Mouse (Mus musculus): ENCODE results near the gene Crhr2. TPM values are rescaled to one million over a fixed set of nuclear protein-coding genes. Genes with fewer than 3 reads are reported as not detected.

Gene Crhr2
- polyA plus RNA-seq, 1 experiment, result not detected

GRCm38 (mm10) chr6:55093431-55094146, 39.2 kb downstream of the Crhr2 start:
- Histone ChIP-seq H3K4me2 (ENCODE audit: low read depth) (no peak overlapping the region), H3K27me3 (ENCODE audit: control insufficient read depth, insufficient read depth, insufficient read length) (peaks cover 39% of the 10 kb centered on the region), H3ac (ENCODE audit: control insufficient read depth, insufficient read length) (no peak overlapping the region), H3K36me3 (ENCODE audit: control insufficient read depth, insufficient read depth) (no peaks in the 10 kb centered on the region), H3K79me2 (ENCODE audit: control insufficient read depth, insufficient read depth) (no peaks in the 10 kb centered on the region), H3K4me3 (no peak overlapping the region)
- TF ChIP-seq E2F4 (IDR thresholded peaks at IDR 0.05; ENCODE audit: insufficient read depth), result no peak
- TF ChIP-seq MAX (IDR thresholded peaks at IDR 0.05; ENCODE audit: low read depth), result no peak
- TF ChIP-seq MYOD1 (IDR thresholded peaks at IDR 0.05; ENCODE audit: control insufficient read depth in 1 of 3, insufficient read length in 2 of 3, low read depth in 2 of 3), result no peak
- no peak for TF ChIP-seq POLR2A (IDR thresholded peaks at IDR 0.05; ENCODE audit: insufficient read length, low read depth)
- no peak for TF ChIP-seq POLR2AphosphoS2 (IDR thresholded peaks at IDR 0.05; ENCODE audit: insufficient read length, low read depth)
- TF ChIP-seq MYOG (IDR thresholded peaks at IDR 0.05; ENCODE audit: control insufficient read depth in 1 of 3, insufficient read depth in 1 of 3, insufficient read length in 2 of 3, low read depth in 2 of 3), result no peak
- no peak for TF ChIP-seq SRF (IDR thresholded peaks at IDR 0.05; ENCODE audit: control insufficient read depth, insufficient read length, low read depth)

GRCm38 (mm10) chr6:55091396-55091795, 41.4 kb downstream of the Crhr2 start:
- H3K4me3 ChIP-seq, result no peak overlapping the region
- H3K4me2 ChIP-seq (ENCODE audit: low read depth), result no peak overlapping the region
- TF ChIP-seq MYOD1 (IDR thresholded peaks at IDR 0.05; ENCODE audit: control insufficient read depth in 1 of 3, insufficient read length in 2 of 3, low read depth in 2 of 3), result no peak
- TF ChIP-seq POLR2AphosphoS2 (IDR thresholded peaks at IDR 0.05; ENCODE audit: insufficient read length, low read depth), result no peak
- no peak for TF ChIP-seq CEBPB (IDR thresholded peaks at IDR 0.05; ENCODE audit: insufficient read depth, poor library complexity, severe bottlenecking)
- TF ChIP-seq E2F4 (IDR thresholded peaks at IDR 0.05; ENCODE audit: insufficient read depth), result no peak
- no peak for TF ChIP-seq MAX (IDR thresholded peaks at IDR 0.05; ENCODE audit: low read depth)
- TF ChIP-seq USF1 (IDR thresholded peaks at IDR 0.05; ENCODE audit: low read depth), result no peak
- no peak for TF ChIP-seq REST (IDR thresholded peaks at IDR 0.05; ENCODE audit: insufficient read depth, insufficient read length)
- TF ChIP-seq TCF3 (IDR thresholded peaks at IDR 0.05; ENCODE audit: insufficient read length, low read depth), result no peak
- no peak for TF ChIP-seq SRF (IDR thresholded peaks at IDR 0.05; ENCODE audit: control insufficient read depth, insufficient read length, low read depth)
- no peak overlapping the region for H3ac ChIP-seq (ENCODE audit: control insufficient read depth, insufficient read length)
- no peaks in the 10 kb centered on the region for H3K79me2 ChIP-seq (ENCODE audit: control insufficient read depth, insufficient read depth)
- H3K36me3 ChIP-seq (ENCODE audit: control insufficient read depth, insufficient read depth), result no peaks in the 10 kb centered on the region
- peaks cover 43% of the 10 kb centered on the region for H3K27me3 ChIP-seq (ENCODE audit: control insufficient read depth, insufficient read depth, insufficient read length)

- H3K79me2 ChIP-seq (ENCODE audit: control insufficient read depth, insufficient read depth), result no peaks in the 10 kb centered on the region
- no peaks in the 10 kb centered on the region for H3K36me3 ChIP-seq (ENCODE audit: control insufficient read depth, insufficient read depth)
- TF ChIP-seq MYOG (IDR thresholded peaks at IDR 0.05; ENCODE audit: control insufficient read depth in 1 of 3, insufficient read depth in 1 of 3, insufficient read length in 2 of 3, low read depth in 2 of 3) (no peak), USF1 (IDR thresholded peaks at IDR 0.05; ENCODE audit: low read depth) (no peak), POLR2A (IDR thresholded peaks at IDR 0.05; ENCODE audit: insufficient read length, low read depth) (no peak), E2F4 (IDR thresholded peaks at IDR 0.05; ENCODE audit: insufficient read depth) (no peak), POLR2AphosphoS2 (IDR thresholded peaks at IDR 0.05; ENCODE audit: insufficient read length, low read depth) (no peak), TCF12 (IDR thresholded peaks at IDR 0.05; ENCODE audit: insufficient read depth, poor library complexity, severe bottlenecking) (no peak)
- H3K4me2 ChIP-seq (ENCODE audit: low read depth), result no peak overlapping the region
- H3K4me3 ChIP-seq, result no peak overlapping the region
- H3K27me3 ChIP-seq (ENCODE audit: control insufficient read depth, insufficient read depth, insufficient read length), result peaks cover 38% of the 10 kb centered on the region
- no peak overlapping the region for H3ac ChIP-seq (ENCODE audit: control insufficient read depth, insufficient read length)
These were observed 42.2 kb downstream of the Crhr2 start for GRCm38 (mm10) chr6:55090639-55091038.

- no peaks in the 10 kb centered on the region for H3K79me2 ChIP-seq (ENCODE audit: control insufficient read depth, insufficient read depth)
- H3ac ChIP-seq (ENCODE audit: control insufficient read depth, insufficient read length), result no peak overlapping the region
- no peak overlapping the region for H3K4me3 ChIP-seq
- TF ChIP-seq E2F4 (IDR thresholded peaks at IDR 0.05; ENCODE audit: insufficient read depth) (no peak), MYOD1 (IDR thresholded peaks at IDR 0.05; ENCODE audit: control insufficient read depth in 1 of 3, insufficient read length in 2 of 3, low read depth in 2 of 3) (no peak), POLR2AphosphoS2 (IDR thresholded peaks at IDR 0.05; ENCODE audit: insufficient read length, low read depth) (no peak), MAX (IDR thresholded peaks at IDR 0.05; ENCODE audit: low read depth) (no peak), TCF12 (IDR thresholded peaks at IDR 0.05; ENCODE audit: insufficient read depth, poor library complexity, severe bottlenecking) (no peak), USF1 (IDR thresholded peaks at IDR 0.05; ENCODE audit: low read depth) (no peak), POLR2A (IDR thresholded peaks at IDR 0.05; ENCODE audit: insufficient read length, low read depth) (no peak), TCF3 (IDR thresholded peaks at IDR 0.05; ENCODE audit: insufficient read length, low read depth) (no peak), CEBPB (IDR thresholded peaks at IDR 0.05; ENCODE audit: insufficient read depth, poor library complexity, severe bottlenecking) (no peak), MYOG (IDR thresholded peaks at IDR 0.05; ENCODE audit: control insufficient read depth in 1 of 3, insufficient read depth in 1 of 3, insufficient read length in 2 of 3, low read depth in 2 of 3) (no peak), SRF (IDR thresholded peaks at IDR 0.05; ENCODE audit: control insufficient read depth, insufficient read length, low read depth) (no peak), REST (IDR thresholded peaks at IDR 0.05; ENCODE audit: insufficient read depth, insufficient read length) (no peak)
- no peaks in the 10 kb centered on the region for H3K36me3 ChIP-seq (ENCODE audit: control insufficient read depth, insufficient read depth)
- peaks cover 18% of the 10 kb centered on the region for H3K27me3 ChIP-seq (ENCODE audit: control insufficient read depth, insufficient read depth, insufficient read length)
- H3K4me2 ChIP-seq (ENCODE audit: low read depth), result no peak overlapping the region
These were observed 45.5 kb downstream of the Crhr2 start for GRCm38 (mm10) chr6:55087355-55087754.
